Mouse (Mus musculus) retina, postnatal 7 days (tissue): Measurements from ENCODE around the gene BC067074.

ENCODE experiments used
- DNase-seq: peaks from one replicate; pipeline ENCODE4 v3.0.0-alpha.2; 2012; ENCODE audit warnings: low read depth, low spot score

The BC067074 gene

GRCm38 (mm10) chr13:113321972-113322371 lies 29.0 kb downstream of the BC067074 start:
- peak; percentile 57 for DNase-seq

DNA sequence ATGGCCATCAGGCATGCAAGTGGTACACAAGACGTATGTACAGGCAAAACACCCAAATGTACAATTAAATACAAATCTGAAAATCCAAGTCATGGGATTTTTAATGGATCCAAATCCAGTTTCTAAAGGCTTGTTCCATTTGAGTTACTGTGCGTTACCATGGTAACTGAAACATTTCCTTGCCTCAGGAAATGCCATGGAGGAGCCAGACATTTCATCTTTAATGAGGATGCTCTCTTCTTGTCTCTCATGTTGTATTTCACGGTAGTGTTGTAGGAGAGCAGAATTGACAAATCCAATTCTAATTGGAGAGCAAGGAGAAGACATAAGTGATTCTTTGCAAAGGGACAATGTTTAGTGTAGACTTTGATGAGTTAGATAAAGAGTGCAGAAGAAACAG lies 31.3 kb downstream of the BC067074 start:
- DNase-seq, result no peak

- no peak for DNase-seq
These were observed 32.7 kb downstream of the BC067074 start for GRCm38 (mm10) chr13:113325678-113326077.

- DNase-seq, result no peak
These were observed 39.3 kb downstream of the BC067074 start for GRCm38 (mm10) chr13:113332256-113332655.

DNA sequence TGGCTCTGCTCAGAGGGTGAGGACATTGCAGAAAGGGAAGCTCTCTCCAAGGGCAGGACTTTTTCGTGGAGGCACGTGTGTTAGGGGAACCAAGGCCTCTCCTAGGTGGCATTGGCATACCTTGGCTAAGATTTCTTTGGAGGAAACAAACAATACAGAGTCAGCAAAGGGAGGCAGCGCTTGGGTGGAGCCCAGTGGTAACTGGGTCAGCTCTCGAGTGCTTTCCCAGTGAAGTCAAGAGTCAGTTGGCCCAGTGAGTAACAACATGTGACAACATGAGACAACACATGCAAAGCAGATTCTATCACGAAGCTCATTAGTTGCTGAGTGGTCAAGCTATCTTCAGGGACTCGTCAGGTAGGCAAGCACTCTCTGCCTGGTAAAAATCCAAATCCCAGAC lies 40.4 kb downstream of the BC067074 start:
- no peak for DNase-seq

DNA sequence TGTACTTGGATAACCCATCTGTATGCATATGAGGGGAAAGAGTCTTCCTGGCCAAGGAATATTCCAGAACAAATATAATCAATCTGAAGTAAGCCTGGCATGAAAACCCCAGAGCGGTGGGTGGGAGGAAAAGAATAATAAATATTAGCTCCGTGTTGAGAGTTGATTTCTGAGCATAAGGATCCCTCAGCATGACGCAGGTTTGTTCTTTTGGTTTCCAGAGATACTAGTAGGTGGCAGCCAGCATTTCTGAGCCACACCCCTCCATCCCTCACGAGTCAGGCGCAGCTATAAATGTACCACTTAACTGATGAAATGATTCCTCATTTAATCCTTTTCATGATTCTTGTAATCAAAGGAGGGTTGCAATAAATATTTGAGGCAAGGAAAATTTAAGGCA lies 41.0 kb downstream of the BC067074 start:
- DNase-seq, result no peak

- no peak for DNase-seq
These were observed 41.8 kb downstream of the BC067074 start for GRCm38 (mm10) chr13:113334773-113335172.

- DNase-seq, result peak; percentile 19
These were observed 44.4 kb downstream of the BC067074 start for GRCm38 (mm10) chr13:113337223-113337858.

- no peak for DNase-seq
These were observed 47.7 kb downstream of the BC067074 start for GRCm38 (mm10) chr13:113340644-113341043.

DNA sequence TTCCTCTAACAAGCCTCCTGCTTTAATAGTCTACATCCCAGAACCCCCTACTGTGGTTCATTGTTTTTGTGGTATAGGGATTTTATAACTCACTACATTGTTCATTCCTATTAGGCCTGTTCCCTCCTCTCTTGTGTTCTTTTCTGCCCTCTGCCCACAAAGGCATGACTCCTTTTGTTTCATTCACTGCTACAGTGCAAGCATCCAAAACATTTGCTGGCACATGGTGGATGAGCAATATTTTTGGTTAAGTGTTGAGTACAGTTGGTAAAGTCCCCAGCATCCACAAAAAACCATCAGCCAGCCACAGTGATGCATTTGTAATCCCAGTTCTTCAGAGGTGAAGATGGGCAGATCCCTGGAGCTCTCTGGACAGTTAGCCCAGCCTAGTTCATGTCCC lies 48.2 kb downstream of the BC067074 start:
- no peak for DNase-seq

DNA sequence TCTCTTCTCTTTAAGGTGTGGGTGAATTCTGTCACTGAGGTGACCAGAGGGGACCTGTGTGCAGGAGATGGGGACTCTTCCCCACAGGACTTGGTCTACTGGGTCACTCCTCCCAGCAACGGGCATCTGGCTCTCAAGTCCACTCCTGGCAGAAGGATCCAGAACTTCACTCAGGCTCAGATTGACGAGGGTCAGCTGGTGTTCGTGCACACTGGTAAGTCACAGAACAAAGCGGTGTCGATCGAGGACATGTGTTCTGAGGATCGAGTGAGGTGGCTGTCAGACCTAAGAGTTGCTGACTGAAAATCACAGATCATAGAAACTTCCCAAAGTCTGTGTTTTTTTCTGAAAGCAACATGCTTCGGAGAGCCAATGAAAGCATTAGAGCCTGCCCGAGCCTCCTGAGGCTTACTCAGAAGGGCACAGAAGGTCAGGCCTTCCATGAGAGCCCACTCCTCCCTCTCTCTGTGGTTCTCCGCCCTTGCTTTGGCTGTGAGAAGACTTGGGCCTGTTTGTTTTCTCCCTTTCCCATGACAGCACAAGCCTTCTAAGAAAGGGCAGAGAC lies 49.5 kb downstream of the BC067074 start:
- DNase-seq, result no peak

GRCm38 (mm10) chr13:113350743-113351430 lies 57.9 kb downstream of the BC067074 start:
- no peak for DNase-seq

- DNase-seq, result no peak
These were observed 60.6 kb downstream of the BC067074 start for GRCm38 (mm10) chr13:113353546-113353945.

- DNase-seq, result no peak
These were observed 61.0 kb downstream of the BC067074 start for GRCm38 (mm10) chr13:113353955-113354354.

DNA sequence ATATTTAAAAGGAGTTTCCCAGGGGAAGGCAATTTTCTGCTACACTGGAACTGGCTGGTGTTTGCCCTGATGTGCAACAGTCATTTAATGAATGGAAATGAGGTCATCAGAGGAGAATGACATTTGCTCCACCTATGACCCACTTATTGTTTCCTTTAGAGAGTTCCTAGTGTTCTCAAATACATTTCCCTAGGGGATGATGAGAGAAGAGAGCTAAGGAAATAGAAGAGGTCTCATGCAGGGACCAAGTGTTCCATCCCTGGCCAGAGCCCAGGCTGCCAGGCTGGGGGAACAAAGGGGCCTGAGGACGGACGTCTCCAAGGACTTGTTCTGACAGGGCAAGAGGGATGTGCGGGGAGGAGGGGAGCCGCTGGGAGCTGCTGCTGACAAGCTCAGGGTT lies 62.1 kb downstream of the BC067074 start:
- no peak for DNase-seq

DNA sequence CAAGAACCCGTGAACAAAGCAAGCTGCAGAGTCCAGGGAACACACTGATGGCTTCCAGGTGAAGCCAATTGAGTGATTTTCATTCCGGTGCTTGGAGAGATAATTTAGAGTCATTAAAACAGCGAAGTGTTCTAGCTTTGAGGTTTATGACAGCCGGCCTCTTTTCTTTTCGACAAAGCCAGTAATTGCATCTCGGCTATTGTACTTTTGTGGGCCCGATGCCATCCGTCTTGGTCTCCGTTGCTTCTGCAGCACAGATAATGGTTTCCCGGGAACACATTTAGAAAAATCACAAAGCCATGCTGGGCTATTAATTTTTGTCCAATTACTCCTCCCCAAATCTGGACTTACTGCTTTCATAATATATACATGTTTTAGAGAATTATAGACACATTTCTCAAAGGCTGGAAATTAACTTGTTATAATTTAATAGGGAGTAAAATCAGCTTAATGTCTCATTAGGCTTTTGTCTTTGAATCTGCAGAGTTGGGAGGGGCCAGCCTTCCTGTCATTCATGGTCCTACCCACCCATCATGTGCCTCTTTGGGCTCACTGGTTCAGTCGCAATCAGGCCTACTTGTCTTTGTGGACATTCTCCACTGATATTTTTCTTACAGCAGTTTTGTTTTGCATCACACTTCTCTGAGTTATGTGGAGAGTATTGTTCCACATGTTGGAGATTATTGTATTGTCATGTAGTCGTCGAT lies 64.6 kb downstream of the BC067074 start:
- no peak for DNase-seq

DNA sequence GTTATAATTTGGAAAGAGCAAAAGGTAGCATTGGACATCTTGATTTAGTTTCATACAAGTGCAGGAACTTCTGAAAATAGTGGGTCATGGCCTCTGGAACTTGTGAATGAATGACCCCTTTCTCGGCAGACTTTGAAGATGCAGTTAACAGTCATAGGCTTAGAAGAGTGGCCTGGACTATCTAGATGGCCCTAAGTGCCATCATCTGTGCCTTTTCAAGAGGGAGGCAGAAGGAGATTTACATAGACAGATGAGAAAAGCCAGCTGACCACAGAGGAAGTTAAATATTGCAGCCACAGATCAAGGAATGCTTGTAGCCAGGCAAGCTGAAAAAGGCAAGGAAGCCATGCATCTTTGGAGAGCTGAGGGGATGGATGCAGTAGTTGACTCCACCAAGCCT lies 66.7 kb downstream of the BC067074 start:
- DNase-seq, result no peak

DNA sequence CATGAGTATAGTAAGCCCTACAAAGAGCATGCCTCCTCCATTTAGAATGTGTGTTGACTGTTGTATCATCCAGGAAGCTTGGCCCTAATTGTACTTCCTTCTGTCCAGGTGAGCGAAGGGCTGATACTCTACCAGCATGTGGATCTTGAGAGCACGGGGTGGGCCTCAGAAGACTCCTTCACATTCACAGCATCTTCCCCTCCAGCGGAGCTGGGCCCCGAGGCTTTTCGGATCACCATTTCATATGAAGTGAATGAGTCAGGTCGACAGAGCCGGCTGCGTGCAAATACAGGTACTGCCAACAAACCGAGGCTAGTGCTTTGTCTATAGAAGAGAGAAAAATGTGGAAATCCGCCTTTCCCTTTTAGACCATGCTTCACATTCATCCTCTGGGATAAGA lies 73.0 kb downstream of the BC067074 start:
- no peak for DNase-seq

DNA sequence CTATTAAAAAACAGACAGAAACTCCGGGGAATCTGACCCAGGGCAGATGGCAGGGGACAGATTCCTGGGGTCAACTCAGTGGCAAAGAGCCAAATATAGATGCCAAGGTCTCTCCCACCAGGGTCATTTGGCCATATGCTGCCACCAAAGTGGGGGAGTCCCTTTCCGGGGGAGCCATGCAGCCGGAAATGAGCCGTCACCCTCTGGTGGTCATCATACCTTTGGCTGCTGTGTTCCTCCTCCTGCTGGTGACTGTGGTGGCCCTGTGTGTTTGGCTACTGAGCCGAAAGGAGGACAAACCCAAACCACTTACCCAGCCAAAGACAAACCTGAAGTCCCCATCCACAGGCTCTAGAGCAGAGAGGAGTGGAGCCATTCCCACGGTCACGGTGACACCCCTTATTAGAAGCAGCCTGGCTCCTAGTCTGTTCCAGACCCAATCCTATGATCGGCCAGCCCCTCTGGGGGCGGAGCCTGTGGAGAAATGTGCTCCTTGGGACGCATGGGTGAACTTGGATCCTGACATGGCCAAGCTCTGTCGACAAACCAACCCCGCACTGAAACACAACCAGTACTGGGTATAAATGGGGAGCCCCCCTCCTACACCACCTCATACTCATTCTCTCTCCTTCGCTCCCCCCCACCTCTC lies 76.1 kb downstream of the BC067074 start:
- DNase-seq, result no peak

- no peak for DNase-seq
These were observed 76.7 kb downstream of the BC067074 start for GRCm38 (mm10) chr13:113369622-113370021.

DNA sequence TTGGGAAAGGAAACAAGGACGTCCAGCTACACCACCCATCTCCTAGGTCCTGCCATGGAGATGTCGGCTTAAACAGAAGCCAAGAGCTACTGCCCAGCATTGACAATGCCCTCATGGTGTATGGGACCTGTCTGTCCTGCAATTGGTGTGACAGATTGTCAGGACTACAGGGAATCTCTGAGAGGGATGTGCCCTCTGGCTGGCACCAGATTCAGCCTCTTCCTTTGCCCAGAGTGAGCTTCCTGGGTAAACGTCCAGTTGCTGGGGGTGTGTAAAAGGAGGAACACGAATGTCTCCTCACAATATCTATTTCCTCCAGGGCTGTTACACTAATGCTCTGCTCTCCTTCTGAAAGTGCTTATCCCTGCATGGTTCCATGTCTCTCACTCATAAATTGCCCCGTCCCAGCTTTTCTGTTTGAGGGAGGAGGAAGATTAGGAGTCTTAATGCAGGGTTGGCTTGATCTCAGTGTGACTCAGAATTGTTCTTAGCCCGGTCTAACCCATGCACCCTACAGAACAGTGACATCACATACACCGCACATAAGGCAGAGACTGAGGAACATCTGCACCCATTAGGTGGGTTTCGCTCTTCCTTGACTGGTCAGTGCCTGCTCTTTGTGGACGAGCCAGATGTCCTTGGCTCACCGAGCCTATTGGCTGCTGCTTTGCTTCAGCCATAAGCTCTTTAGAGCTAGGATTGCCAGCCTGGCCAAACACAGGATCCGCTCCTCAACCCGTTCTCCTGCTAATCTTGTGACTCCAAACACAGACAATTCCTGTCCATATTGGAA lies 80.5 kb downstream of the BC067074 start:
- DNase-seq, result no peak
